Mouse (Mus musculus) brain, adult 2 months (tissue): ENCODE measurements around the gene Casp1.

Source experiments
- DNase-seq: peaks from one replicate; pipeline ENCODE4 v3.0.0; 2011; ENCODE audit warnings: low read depth, low spot score

Gene Casp1

DNA sequence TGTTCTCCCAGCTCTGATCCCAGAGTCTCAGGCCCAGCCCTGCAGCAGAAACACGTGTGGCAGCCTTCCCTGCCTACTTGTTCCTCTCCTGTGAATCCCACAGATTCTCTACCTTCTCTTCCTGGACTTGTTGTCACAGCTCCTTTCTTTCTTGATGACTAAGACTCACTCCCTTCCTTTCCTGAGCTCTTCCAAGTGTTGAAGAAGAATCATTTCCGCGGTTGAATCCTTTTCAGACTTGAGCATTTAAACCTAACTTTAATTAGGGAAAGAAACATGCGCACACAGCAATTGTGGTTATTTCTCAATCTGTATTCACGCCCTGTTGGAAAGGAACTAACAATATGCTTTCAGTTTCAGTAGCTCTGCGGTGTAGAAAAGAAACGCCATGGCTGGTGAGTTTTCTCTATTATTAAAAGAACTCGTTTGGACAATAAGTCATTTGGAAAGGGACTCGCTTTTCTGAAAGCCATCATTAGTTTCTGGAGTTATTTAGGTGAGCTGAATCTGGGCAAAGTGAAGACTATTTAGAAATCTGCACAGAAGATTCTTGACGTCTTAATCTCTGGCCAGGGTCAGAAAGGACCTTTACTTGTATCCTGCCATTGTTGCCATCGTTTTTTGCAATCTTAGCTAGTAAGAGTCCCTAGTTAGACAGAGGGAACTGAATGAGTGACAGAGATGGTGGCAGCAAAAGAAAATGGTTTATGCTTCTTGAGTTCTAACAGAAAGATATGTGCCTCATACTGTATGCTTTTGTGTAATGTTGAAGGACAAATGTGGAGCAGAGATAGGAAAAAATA, at the start of gene Casp1:
Gene Casp1 (plus strand): TSS at position 189 of the 803 bp plus-strand sequence.
- DNase-seq: peak; percentile 26

DNA sequence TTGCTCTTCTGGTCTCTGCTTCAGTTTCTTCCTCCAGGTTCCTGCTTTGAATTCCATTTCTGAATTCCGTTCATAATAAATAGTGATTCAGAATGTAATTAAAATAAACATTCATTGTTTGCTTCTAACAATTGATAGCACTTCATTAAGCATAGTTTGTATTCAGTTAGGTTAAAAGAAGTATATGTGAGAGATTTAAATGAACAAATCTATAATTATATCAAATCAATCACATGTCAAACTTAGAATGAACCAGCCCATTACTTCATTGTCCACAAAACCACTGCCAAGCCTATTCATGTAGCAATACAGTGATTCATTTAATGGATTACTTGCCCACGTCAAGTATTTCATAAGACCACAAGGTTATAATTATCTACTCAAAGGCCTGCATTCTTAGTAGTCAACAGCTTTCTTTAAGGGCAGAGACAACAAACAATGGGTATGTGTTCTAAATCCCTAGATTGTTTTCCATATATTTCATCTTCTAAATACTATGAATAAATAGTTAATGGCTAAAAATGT, 34.3 kb upstream of the Casp1 start:
- DNase-seq: no peak

DNA sequence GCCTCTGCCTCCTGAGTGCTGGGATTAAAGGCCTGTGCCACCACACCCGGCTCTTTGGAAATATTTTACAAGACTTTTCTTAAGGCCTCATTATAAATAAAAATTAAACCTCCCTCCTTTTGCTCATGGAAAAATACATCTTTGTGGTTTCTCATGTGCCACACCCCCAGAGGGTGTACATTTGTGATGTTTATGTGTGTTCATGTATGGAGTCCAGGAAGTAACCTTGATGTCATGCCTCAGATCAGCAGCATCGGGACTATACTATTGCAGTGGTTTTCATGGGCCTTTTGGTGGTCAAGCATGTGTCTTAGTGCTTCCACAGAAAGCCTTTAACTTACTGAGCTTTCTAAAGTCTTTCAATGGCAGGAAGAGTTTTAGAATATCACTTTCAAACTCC, 28.0 kb upstream of the Casp1 start:
- DNase-seq: no peak

DNA sequence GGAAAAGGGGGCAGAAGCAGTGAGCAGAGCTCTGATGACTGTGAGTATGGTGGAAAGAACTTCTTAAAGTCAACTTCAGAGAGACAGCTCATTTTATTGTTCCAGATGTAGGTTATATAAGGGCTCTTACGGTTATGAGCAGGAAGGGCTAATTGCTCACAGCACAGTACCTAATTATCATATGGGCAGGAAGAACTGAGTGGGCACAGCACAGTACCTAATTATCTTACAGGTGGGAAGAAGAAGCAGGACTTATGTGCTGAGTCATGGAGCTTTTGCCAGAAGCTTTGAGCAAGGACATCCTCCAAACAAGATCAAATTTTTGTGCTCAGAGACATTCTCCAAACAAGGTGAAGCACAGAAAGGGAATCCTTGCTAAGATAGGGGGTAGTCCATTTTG, 27.4 kb upstream of the Casp1 start:
- peak; percentile 35 for DNase-seq

DNA sequence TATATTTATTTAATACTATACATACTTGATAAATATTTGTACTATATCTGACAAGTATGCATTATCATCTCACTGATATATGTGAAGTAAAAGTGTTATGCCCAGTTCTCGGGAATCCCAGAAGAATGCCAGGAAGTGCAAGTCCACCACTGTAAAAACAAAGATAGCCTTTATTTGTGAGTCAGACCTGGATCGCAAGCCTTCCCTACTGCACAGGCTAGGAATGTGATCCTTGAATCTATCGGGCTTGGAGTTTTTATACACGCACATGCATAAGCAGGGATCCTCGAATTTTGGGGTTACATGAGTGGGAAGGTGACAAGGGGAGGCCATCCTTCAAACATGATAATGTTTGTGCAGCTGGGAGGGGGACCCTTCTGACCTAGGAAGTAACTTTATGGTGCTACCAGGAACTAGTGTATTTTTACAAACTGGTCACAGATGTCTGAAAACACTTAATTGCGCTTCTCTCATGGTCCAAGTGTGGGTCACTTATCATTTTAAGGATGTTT, 26.9 kb upstream of the Casp1 start:
- no peak for DNase-seq

DNA sequence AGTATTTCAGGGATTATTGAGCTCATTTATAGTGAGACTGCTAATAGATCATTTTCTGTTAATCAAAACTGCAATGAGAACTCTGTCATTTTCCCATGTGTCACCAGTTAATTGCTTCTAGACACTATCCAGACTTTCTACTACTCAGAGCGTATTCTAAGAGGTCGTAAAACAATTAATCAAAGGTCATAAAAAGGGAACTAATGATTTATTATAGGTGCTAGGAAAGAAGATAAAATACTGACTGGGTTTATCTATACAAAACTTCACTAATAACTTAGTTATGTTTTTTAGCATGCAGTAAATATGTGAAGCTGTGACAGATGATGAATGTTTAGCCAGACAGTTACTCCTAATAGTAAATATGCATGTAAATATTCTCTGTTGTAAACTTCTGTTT, 12.2 kb upstream of the Casp1 start:
- DNase-seq: no peak

DNA sequence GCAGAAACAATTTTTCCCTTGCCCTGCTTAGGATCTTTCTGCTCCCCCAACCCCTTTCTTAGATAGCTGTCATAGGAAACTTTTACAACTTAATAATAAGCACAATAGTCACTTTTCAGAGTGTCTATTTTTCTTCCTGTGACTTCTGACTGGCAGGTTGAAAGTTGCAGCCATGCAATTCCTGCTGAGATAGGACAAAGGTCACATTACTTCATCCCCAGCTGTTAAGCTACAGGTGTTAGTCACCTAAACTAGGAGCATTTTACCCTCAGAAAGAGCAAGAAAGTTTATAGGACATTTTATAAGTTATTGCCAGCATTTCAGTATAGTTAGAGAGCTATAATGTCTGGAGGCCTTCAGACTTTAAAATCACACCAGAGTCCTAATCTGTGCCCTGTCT, 11.7 kb upstream of the Casp1 start:
- DNase-seq: no peak

DNA sequence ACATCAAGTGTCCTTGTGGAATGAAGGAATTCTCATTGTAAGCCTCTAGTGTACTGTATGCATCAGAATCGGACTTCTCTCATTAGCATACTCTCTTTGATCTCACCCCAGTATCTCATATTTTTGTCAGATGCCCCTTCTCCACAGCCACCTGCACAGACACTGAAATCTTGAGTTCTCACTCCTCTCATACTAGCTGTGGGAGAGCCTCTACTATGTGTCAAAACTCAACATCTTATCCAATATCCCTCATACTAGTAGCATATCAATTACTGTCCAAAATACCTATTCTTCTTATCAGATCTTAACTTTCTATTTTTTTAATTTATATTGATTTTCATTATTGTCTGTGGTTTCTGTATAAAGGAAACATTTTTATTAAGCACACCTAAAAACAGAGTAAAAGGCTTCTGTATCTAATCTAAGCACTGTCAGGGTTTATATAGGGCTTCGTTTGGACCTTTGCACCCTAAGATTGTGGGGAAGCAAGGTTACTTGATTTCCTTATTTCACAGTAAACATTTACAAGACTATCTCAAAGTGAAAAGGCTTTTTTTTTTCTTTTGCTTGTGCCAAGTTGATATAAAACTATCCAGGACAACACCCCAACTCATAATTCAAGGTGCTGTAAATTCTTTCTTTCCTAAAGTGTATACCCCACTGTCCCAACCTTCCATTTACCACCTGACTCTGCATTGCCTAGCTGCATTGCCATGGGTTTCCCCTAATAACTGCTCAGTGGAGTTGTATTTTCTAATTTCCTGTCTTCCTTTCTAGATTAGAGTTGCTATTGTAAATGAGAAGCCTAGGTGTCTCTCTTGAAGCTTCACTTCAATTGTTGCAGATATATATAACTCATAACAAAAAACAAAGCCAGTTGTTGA, 1.7 kb upstream of the Casp1 start:
- no peak for DNase-seq

DNA sequence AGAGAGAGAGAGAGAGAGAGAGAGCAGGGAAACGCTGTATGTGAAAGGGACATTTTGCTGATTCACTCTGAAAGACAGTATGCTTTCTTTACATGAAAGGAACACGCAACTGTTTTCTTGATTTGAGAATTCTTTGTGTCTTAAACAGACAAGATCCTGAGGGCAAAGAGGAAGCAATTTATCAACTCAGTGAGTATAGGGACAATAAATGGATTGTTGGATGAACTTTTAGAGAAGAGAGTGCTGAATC, 740 bp downstream of the Casp1 start:
- no peak for DNase-seq

DNA sequence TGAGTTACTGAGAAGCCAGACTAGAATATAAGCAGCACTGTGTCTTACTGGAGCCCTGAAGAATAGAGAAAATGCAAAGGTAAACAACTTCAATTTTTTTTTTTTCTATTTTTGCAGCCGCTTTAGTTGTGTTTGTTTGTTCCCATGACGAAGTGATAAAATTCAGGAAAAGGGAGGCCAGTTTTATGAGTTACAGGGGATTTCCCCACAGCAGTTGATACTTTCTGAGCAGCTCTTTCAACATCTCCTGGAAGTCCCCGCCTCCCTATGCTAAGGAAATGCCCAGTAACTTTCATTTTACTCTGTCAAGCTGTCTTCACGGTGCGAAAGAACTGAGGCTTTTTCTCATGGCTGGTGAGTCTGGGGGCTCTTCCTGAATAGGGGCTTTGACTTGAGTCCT, 10.2 kb downstream of the Casp1 start, which contains the start of gene Casp4:
Gene Casp4 (plus strand): TSS at position 268 of the 400 bp plus-strand sequence.
- peak; percentile 0 for DNase-seq

DNA sequence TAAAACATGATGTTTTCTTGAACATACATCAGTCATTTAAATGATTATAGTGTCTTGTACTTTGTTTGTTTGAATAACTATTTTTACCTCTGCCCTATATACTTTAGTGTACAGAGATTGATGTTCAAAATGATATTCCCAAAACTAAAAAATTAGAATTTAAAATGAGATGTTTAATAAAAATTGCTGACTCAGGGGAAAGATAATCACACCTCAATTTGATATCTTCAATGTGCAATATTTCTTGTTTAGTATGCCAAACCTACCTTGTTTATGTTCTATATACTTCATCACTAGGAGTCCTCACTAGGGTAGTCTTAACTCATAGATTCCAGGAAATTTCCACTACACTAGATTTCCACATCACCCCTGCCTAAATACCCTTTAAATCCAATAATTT, 11.8 kb downstream of the Casp1 start:
- DNase-seq: no peak

DNA sequence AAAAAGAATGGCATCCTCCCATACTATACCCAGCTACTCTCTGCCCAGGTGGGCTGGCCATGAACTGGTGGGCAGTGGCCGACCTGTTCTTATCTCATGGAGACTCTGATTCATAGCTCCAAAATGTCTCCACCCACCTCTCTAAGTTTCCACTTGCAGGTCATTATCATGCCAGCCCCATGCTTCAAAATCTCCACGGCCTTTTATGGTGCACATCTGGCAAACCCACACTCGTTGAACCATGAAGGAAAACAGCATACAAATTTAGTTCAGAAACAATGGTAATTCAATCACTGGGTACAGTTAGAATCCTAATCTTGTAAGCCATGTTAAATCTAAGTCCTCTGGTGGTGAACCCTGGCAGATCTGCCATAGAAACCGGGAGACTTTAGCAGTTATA, 13.1 kb downstream of the Casp1 start:
- DNase-seq: no peak

DNA sequence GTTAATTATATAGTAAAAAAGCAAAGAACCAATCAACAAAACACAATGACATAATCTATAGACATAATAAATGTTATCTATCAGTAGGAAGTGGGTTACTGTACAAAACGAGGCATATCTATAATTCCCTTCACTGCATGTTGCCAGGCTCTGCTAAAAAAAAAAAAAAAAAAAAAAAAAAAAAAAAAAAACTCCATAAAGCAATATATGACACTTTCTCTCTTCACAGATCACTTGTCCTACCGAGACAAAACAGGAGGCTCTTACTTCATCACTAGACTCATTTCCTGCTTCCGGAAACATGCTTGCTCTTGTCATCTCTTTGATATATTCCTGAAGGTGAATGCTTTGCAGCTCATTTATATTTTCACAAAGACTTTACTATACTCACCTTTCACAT, 29.9 kb downstream of the Casp1 start:
- DNase-seq: no peak

DNA sequence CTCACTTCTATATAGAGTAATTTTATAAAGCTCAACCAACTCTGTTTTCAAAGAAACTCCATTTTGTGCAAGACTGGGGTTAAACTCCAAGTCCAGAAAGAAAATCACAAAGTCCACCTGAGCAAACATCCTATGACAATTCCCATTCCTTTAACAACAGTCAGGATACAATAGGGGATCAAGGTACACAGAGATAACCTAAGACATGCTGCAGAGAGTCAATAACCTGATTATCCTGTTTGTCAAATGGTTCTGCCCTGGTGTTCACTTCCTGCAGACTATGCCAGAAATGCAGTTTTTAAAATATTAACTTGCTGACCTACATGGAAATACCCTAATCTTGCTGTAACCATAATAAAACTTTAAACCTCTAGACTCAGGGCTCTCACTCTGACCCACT, 34.1 kb downstream of the Casp1 start:
- no peak for DNase-seq

DNA sequence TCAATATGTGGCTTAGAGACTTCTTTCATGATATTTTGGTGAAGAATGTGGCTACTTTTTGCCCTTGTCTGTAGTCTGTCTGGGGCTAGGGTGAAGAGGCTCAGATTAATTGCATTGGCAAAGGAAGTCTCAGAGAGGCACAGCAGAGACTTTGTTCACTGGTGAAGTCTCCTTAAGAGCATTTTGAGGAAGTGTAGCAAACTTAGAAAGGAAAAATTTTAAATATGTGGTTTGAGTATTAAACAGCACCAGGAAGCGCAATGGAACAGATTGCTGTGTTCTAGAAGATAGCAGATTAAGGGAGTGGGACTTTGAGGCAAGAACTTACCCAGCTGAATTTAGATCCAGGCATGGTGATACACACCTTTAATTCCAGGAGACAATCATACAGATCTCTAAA, 35.1 kb downstream of the Casp1 start:
- no peak for DNase-seq

DNA sequence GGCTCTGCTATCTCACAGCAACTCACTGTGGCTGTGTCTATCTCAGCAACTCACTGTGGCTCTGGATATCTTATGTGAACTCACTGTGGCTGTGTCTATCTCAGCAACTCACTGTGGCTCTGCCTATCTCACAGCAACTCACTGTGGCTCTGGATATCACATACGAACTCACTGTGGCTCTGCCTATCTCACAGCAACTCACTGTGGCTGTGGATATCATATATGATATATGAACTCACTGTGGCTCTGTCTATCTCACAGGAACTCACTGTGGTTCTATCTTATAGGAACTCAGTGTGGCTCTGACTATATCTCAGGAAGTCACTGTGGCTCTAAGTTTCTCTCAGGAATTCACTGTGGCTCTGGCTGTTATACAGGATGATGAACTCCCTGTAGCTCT, 44.8 kb downstream of the Casp1 start:
- no peak for DNase-seq

DNA sequence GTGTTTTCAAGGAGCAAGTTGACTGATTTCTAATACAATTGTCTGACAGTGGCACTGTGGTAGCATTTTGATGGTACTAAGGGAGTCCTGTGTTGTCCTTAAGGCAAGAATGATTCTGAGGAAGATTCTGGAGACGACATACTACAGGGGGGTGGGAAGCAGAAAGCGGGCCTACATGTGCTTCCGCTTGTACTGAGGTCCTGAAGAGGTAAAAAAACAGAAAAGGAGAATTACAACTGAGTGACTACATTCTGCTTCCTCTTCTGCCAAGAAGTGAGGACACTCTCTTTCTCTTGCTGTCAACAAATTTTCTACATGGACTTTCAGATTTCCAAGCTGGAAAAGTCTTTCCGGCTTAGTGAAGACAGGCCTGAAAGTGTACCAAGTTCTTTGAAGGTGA, 45.8 kb downstream of the Casp1 start:
- DNase-seq: peak; percentile 2

DNA sequence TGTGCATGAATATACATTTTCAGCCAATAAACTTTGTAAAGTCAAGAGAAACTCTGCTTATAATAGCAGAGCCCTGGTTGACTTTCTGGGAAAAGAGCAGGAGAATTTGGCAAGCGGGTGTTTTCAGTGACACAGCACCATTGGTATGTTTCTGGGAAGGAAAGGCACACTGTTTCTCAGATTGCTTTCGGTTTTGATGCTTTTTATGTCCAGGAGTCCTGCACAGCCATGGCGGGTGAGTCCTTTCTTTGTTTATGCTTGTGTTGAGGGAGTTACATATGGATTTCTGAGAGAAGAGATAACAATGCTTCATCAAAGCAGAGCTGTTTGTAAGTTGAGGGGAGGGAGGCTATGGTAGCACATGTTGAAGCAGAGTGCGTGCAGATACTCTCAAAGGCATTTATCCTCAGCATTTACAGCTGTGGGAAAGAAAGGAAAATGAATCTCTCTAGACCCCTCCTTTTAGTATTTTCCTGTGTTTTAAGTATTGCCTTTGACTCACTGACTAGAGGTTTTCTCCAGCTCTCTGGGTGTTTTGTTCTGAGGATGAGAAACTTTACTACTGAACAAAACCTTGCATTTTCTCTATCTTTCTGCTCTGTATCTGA, 47.1 kb downstream of the Casp1 start, which contains the start of gene Casp12:
Gene Casp12 (plus strand): TSS at position 140 of the 608 bp plus-strand sequence.
- DNase-seq: peak; percentile 2

DNA sequence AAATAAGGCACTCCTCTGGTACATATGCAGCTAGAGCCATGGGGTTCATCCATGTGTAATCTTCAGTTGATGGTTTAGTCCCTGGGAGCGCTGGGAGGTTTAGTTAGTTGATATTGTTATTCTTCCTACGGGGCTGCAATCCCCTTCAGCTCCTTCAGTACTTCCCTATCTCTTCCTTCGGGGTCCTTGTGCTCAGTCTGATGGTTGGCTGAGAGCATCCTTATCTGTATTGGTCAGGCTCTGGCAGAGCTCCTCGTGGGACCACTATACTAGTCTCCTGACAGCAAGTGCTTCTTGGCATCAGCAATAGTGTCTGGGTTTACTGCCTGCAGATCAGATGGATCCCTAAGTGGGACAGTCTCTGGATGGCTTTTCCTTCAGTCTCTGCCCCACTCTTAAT, 49.1 kb downstream of the Casp1 start:
- DNase-seq: no peak

DNA sequence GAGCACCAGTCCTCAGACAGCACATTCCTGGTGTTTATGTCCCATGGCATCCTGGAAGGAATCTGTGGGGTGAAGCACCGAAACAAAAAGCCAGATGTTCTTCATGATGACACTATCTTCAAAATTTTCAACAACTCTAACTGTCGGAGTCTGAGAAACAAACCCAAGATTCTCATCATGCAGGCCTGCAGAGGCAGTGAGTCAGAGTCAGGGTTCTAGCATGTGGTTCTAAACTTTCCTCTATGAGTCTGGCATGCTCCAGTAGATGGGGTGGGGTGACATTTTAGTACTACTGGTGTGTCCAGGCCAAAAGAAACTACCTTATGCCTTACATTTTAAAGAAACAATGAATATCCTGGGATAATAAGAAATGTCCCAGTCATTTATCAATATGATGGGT, 55.4 kb downstream of the Casp1 start:
- DNase-seq: no peak

DNA sequence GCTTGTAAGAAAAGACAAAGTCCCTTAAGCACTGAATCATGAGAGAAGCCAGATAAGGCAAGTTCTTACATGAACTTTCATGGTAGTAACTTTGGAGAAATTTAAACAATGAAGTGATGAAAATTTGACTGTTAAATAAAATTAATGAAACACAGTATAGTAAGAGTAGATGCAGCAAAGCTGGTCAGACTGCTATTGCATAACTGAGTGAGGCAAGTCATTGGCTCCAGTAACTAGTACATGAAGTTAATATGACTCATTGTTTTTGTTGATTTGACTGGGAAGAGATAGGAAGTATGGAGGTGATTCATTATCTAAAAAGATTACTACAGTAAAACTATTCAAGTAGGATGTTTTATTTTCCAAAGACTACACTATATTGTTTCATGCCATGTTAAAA, 58.5 kb downstream of the Casp1 start:
- DNase-seq: no peak
